Mouse (Mus musculus) v-Abl transformed pro-B cells (cell line): ENCODE data around the gene Hoxc8.

Experiments used
- in situ Hi-C, 2 experiments: fragments of 400-800 bp; cut with MboI; formaldehyde crosslinking; loops; one replicate each; pipeline ENCODE4 v1.15.1; 2025; ENCODE audit not compliant: unreplicated experiment in 2 of 2

Hoxc8 gene

GRCm38 (mm10) chr15:102979936-102980335, 10.5 kb upstream of the Hoxc8 start:
- in situ Hi-C loops = loop anchor here (10.0 kb wide), 2 partner anchors 335 to 365 kb away; partner anchors contain the start of genes Gpr84 (in 2 of the 2) and Zfp385a (in 1 of the 2)

GRCm38 (mm10) chr15:102980352-102980751, 10.1 kb upstream of the Hoxc8 start:
- in situ Hi-C loops = loop anchor here (10.0 kb wide), 2 partner anchors 334 to 364 kb away; partner anchors contain the start of genes Gpr84 (in 2 of the 2) and Zfp385a (in 1 of the 2)

GRCm38 (mm10) chr15:102980912-102981311, 9.5 kb upstream of the Hoxc8 start:
- in situ Hi-C loops = loop anchor here (10.0 kb wide), 2 partner anchors 334 to 364 kb away; partner anchors contain the start of genes Gpr84 (in 2 of the 2) and Zfp385a (in 1 of the 2)

- in situ Hi-C loops = loop anchor here (10.0 kb wide), 2 partner anchors 333 to 363 kb away; partner anchors contain the start of genes Gpr84 (in 2 of the 2) and Zfp385a (in 1 of the 2)
Measured at GRCm38 (mm10) chr15:102981379-102982288, 8.8 kb upstream of the Hoxc8 start.

- in situ Hi-C loops = loop anchor here (10.0 kb wide), 2 partner anchors 331 to 361 kb away; partner anchors contain the start of genes Gpr84 (in 2 of the 2) and Zfp385a (in 1 of the 2)
Measured at GRCm38 (mm10) chr15:102983716-102984115, 6.7 kb upstream of the Hoxc8 start.

GRCm38 (mm10) chr15:102984521-102984920, 5.9 kb upstream of the Hoxc8 start:
- in situ Hi-C loops = loop anchor here (10.0 kb wide), 2 partner anchors 330 to 360 kb away; partner anchors contain the start of genes Gpr84 (in 2 of the 2) and Zfp385a (in 1 of the 2)

- in situ Hi-C loops = loop anchor here (5.0 to 10.0 kb wide), 4 partner anchors 187 to 360 kb away; partner anchors contain the start of genes Gpr84 (in 2 of the 2) and Zfp385a (in 2 of the 2)
Measured at GRCm38 (mm10) chr15:102984925-102985324, 5.5 kb upstream of the Hoxc8 start.

- in situ Hi-C loops = loop anchor here (5.0 to 10.0 kb wide), 4 partner anchors 185 to 358 kb away; partner anchors contain the start of genes Gpr84 (in 2 of the 2) and Zfp385a (in 2 of the 2)
Measured at GRCm38 (mm10) chr15:102987124-102987833, 3.1 kb upstream of the Hoxc8 start.

- in situ Hi-C loops = loop anchor here (5.0 to 10.0 kb wide), 4 partner anchors 184 to 357 kb away; partner anchors contain the start of genes Gpr84 (in 2 of the 2) and Zfp385a (in 2 of the 2)
Measured at GRCm38 (mm10) chr15:102988078-102988477, 2.3 kb upstream of the Hoxc8 start.

- in situ Hi-C loops = no loop called here
Measured at GRCm38 (mm10) chr15:102991782-102992181, 1.4 kb downstream of the Hoxc8 start.

- in situ Hi-C loops = no loop called here
Measured at GRCm38 (mm10) chr15:102992206-102992605, 1.8 kb downstream of the Hoxc8 start.

GRCm38 (mm10) chr15:102992863-102993262, 2.5 kb downstream of the Hoxc8 start:
- in situ Hi-C loops = no loop called here

GRCm38 (mm10) chr15:102996548-102996947, 6.1 kb downstream of the Hoxc8 start:
- in situ Hi-C loops = no loop called here

- in situ Hi-C loops = no loop called here
Measured at GRCm38 (mm10) chr15:102997431-102997830, 7.0 kb downstream of the Hoxc8 start.

- in situ Hi-C loops = no loop called here
Measured at GRCm38 (mm10) chr15:102997939-102998355, 7.5 kb downstream of the Hoxc8 start, which contains the start of gene Hoxc6. Gene Hoxc6 (plus strand): TSS chr15:102998257.

- in situ Hi-C loops = no loop called here
Measured at GRCm38 (mm10) chr15:102998608-102999182, 8.3 kb downstream of the Hoxc8 start.

- in situ Hi-C loops = no loop called here
Measured at GRCm38 (mm10) chr15:102999183-102999831, 8.9 kb downstream of the Hoxc8 start.

GRCm38 (mm10) chr15:102999955-103000354, 9.5 kb downstream of the Hoxc8 start:
- in situ Hi-C loops = no loop called here

GRCm38 (mm10) chr15:103000501-103000901, 10.1 kb downstream of the Hoxc8 start:
- in situ Hi-C loops = no loop called here
